Mouse (Mus musculus) megakaryocyte-erythroid progenitor cell, adult 5-6 weeks (primary cell): ENCODE data around the gene Sbf1. TPM values are rescaled to one million over a fixed set of nuclear protein-coding genes. Genes with fewer than 3 reads are reported as not detected.

Experiments used
- ATAC-seq: replicated peaks from 2 replicates; pipeline ENCODE4 v1.8.0; 2016; ENCODE audit warnings: mild to moderate bottlenecking, inconsistent platforms; ENCODE audit not compliant: severe bottlenecking, poor library complexity, low FRiP score, low TSS enrichment
- total RNA-seq, 2 experiments: library from RNA; stranded (forward) in 1 of 2; stranded (reverse) in 1 of 2; fragments of 200-1000, 215-1000 nt in 1 of 2; fragments of >200 nt in 1 of 2; fragmentation: Nextera tagmentation in 1 of 2; gene quantifications; 2 replicates each; pipeline ENCODE4 v1.2.3; 2014 to 2017

Gene Sbf1
- total RNA-seq (2014; fragmentation: Nextera tagmentation) = 161 and 193 TPM in 2 replicates
- 34.6 and 83.9 TPM in 2 replicates for total RNA-seq (2017)

GRCm38 (mm10) chr15:89315190-89315731 is at the start of gene Sbf1:
Gene Sbf1, minus strand, starts transcription at chr15:89315311.
- ATAC-seq = peak; percentile 94

DNA sequence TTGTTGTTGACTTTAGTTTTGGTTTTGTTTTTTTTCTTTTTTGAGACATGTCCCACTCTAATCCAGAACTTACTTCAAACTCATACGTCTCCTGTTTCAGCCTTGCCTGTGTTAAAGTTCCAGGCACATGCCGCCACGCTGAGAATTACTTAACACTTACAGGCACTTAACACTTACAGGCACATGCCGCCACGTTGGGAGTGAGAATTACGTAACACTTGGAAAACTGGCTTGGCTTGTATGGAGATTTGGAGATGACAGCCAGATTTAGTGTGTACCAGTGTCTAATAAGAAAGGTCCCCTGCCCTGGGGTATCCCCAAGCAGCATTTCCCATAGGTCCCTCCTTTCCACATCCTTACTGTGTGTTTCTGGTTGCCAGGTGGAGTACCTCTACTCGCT is 47.9 kb upstream of the Sbf1 start:
- no peak for ATAC-seq

GRCm38 (mm10) chr15:89358784-89359183 is 43.7 kb upstream of the Sbf1 start:
- no peak for ATAC-seq

- ATAC-seq = peak; percentile 56
Observed at GRCm38 (mm10) chr15:89356372-89356771, 41.3 kb upstream of the Sbf1 start.

GRCm38 (mm10) chr15:89355241-89356187 is 40.4 kb upstream of the Sbf1 start, which contains the start of the genes Lmf2 and Ncaph2:
Gene Lmf2, minus strand, starts transcription at chr15:89355659.
Gene Ncaph2, plus strand, starts transcription at chr15:89355719.
- peak; percentile 74 for ATAC-seq

DNA sequence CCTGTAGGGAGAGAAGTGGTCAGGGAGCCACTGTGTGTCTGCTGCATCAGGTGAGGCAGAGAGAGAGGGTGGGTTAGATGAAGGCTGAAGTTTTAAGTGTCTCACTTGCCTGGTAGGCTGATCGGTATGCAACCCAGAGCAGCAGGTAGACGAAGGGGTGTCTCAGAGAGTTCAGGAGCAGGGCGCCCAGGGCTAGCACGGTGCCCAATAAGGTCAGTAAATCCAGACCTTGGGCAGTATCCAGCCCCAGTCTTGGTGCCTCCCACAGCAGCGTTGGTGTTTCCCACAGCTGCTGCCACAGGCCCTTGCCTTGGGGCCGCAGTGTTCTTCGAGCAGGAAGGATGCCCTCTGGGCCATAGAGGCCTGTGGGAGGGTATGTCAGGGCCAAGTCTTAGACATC is 39.3 kb upstream of the Sbf1 start:
- no peak for ATAC-seq

DNA sequence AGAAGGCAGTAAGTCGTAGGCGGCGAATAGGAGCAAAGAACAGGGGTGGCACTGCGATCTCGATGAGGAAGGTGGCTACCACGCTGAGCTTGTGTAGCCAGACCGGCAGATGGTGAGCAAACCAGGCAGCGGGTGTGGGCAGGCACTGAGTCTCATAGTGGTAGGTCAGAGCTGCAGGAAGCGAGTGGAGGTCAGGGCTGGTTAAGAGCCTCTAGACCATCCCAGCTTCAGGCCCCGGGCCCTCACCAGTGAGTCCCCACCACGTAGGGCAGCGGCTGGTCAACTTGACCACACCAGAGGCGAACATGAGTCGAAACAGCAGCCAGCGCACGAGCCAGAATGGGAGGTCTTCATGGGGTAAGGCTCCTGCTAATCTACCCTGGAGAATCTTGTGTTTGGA is 38.7 kb upstream of the Sbf1 start:
- ATAC-seq = no peak

DNA sequence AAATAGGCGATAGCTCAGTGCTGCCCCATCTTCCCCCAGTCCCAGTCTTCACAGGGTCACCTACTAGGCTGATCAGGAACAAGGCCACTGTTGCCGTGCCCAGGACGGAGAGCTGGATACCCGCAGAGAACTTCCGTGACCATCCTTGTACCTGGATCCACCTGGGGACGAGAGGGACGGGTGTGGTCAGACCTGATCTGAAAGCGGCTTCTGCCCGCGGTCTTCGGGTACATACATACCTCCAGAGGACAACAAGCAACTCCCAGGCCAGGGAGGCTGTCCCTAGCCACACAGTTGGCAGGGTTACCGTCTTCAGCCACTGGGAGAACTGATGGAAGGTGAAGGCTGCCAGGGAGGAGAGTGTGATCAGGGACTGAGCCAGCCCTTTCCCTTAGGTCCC is 37.7 kb upstream of the Sbf1 start:
- ATAC-seq = no peak

DNA sequence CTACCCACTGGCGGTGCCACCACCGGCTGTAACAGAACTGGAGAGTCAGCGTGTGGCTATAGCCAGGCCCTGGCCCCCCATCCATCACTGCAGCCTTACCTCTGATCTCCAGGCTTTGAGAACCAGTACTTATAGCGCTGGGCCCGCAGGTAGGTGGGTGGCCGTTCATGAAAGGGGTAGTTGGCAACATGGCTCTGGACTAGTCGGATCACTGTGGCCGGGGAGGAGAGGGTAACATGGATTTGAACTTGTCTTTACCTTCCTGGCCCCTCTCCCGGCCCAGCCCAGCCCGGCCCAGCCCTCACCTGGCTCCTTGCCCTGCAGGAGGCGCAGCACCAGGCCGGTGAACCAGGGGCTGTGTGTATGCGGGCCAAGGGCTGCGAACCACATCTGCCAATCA is 36.9 kb upstream of the Sbf1 start:
- no peak for ATAC-seq

DNA sequence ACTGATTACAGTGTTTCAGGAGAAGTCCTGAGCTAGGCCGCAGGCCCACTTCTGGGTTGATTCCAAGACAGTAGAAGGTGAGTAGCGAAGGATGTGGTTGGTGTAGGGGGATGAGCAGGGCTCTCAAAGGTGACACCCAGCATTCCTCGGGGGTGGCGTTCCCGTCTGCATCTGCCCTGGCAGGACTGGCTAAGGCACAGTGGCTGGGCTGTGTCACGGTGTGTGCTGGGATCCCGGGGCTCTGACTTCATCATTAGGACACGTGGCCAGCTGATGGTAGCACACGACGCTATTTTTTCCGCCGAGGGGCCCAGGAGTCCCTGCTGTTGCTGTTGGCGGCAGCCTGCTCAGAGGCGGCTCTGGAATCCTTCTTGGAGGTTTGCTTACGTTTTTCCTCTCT is 36.2 kb upstream of the Sbf1 start:
- no peak for ATAC-seq

GRCm38 (mm10) chr15:89350447-89350846 is 35.3 kb upstream of the Sbf1 start:
- no peak for ATAC-seq

- no peak for ATAC-seq
Observed at GRCm38 (mm10) chr15:89343325-89343724, 28.2 kb upstream of the Sbf1 start.

GRCm38 (mm10) chr15:89341678-89342077 is 26.6 kb upstream of the Sbf1 start:
- ATAC-seq = no peak

DNA sequence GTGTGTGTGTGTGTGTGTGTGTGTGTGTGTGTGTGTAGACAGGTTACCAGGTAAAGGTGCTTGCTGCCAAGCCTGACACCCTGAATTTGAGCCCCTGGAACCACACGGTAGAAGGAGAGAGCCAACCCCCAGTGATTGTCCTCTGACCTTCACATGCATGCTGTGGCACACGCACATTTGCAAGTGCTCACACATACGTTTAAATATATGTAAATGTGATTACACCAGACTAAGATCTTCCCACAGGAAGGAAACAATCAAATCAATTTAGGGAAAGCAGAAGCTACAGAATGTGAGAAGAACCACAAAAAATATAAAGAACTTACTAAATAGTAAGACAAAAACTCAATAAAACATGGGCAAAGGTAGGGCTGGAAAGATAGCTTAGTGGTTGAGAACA is 25.0 kb upstream of the Sbf1 start:
- ATAC-seq = no peak

GRCm38 (mm10) chr15:89339696-89340095 is 24.6 kb upstream of the Sbf1 start:
- ATAC-seq = no peak

- ATAC-seq = no peak
Observed at GRCm38 (mm10) chr15:89336422-89336821, 21.3 kb upstream of the Sbf1 start.

GRCm38 (mm10) chr15:89334774-89335537 is 19.8 kb upstream of the Sbf1 start:
- ATAC-seq = no peak

DNA sequence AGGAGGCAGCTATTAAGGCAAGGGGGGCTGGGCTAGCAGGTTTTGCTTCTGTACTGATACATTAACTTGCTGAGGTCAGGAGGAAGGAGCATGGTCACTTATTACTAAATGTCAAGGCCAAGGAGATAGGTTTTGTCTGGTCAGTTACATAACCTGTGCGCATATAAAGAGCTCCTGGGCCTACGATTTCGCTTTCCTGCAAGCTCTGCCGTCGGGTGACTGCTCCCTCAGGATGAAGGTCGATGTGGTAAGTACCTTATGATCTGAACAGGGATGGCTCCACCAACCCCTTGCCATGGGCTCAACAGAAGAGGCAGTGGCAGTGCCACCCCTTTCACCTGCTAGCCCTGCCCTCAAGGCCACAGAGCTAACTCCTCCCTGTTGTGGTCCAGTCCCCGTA is 19.2 kb upstream of the Sbf1 start, which contains the start of gene Miox:
TSS of gene Miox (plus strand) at position 128 of the 400 bp plus-strand sequence.
- no peak for ATAC-seq

GRCm38 (mm10) chr15:89326441-89326840 is 11.3 kb upstream of the Sbf1 start:
- no peak for ATAC-seq

- no peak for ATAC-seq
Observed at GRCm38 (mm10) chr15:89323656-89324055, 8.5 kb upstream of the Sbf1 start.
